Mouse (Mus musculus) limb, embryonic 11.5 days (tissue): ENCODE results near the gene Bcar3. TPM values are rescaled to one million over a fixed set of nuclear protein-coding genes. Genes with fewer than 3 reads are reported as not detected.
A peak's percentile ranks its signal among the peaks of the same experiment; 100 is the strongest.
"Not testable (repeated sequence)": the region's sequence is repeated elsewhere in the genome, so short reads cannot be mapped to it uniquely, and the experiment has no call there.

Experiments
- ATAC-seq: fragments of 200-750 bp; cut with Nextera tagmentation; 2 replicates; pipeline ENCODE4 v1.8.0; 2017; ENCODE audit warnings: low read depth; ENCODE audit not compliant: insufficient number of reproducible peaks, low FRiP score, low TSS enrichment
- DNase-seq: peaks from one replicate; pipeline ENCODE4 v3.0.0-alpha.2; 2015; ENCODE audit warnings: low spot score
- H3K27ac ChIP-seq: fragments of 300-500 bp; sonication (generic); replicated peaks from 2 replicates; pipeline ENCODE4 v1.5.1; 2014; ENCODE audit warnings: low read depth, mild to moderate bottlenecking, low read length
- H3K27me3 ChIP-seq: fragments of 300-500 bp; sonication (generic); 2 replicates; pipeline ENCODE4 v1.6.1; 2014; ENCODE audit warnings: mild to moderate bottlenecking, low read length, mixed read lengths; ENCODE audit not compliant: control insufficient read depth, insufficient read depth
- H3K36me3 ChIP-seq: fragments of 300-500 bp; sonication (generic); 2 replicates; pipeline ENCODE4 v1.6.1; 2014; ENCODE audit warnings: mild to moderate bottlenecking, low read length, moderate library complexity, mixed read lengths; ENCODE audit not compliant: control insufficient read depth, insufficient read depth
- H3K4me1 ChIP-seq: fragments of 300-500 bp; sonication (generic); 2 replicates; pipeline ENCODE4 v1.6.1; 2014; ENCODE audit warnings: low read length, mixed read lengths; ENCODE audit not compliant: control insufficient read depth, insufficient read depth
- H3K4me2 ChIP-seq: fragments of 300-500 bp; sonication (generic); 2 replicates; pipeline ENCODE4 v1.6.1; 2014; ENCODE audit warnings: low read depth, mild to moderate bottlenecking, moderate library complexity; ENCODE audit not compliant: severe bottlenecking
- H3K4me3 ChIP-seq: fragments of 300-500 bp; sonication (generic); 2 replicates; pipeline ENCODE4 v1.5.1; 2014; ENCODE audit warnings: low read depth, low read length
- H3K9ac ChIP-seq: fragments of 300-500 bp; sonication (generic); 2 replicates; pipeline ENCODE4 v1.6.1; 2014; ENCODE audit warnings: mild to moderate bottlenecking, low read length
- H3K9me3 ChIP-seq: fragments of 300-500 bp; sonication (generic); 2 replicates; pipeline ENCODE4 v1.6.1; 2016; ENCODE audit warnings: low read length; ENCODE audit not compliant: control insufficient read depth
- WGBS: fragments of 180-500 bp; shearing (Covaris S2); extraction: QIAGEN DNeasy Blood & Tissue Kit; methylation state at CpG from one replicate; pipeline ENCODE4 v1.1.7; 2014; 5-methylcytosine and 5-hydroxymethylcytosine counted together
- polyA plus RNA-seq: library from polyadenylated mRNA; unstranded; fragments of >200 nt; fragmentation: Nextera tagmentation; extraction: Ambion mirVana; gene quantifications from 2 replicates; pipeline ENCODE4 v1.2.1, GENCODE M21; 2014

Bcar3 gene
- polyA plus RNA-seq, 1 experiment from 2014 or later: 3.8 TPM

DNA sequence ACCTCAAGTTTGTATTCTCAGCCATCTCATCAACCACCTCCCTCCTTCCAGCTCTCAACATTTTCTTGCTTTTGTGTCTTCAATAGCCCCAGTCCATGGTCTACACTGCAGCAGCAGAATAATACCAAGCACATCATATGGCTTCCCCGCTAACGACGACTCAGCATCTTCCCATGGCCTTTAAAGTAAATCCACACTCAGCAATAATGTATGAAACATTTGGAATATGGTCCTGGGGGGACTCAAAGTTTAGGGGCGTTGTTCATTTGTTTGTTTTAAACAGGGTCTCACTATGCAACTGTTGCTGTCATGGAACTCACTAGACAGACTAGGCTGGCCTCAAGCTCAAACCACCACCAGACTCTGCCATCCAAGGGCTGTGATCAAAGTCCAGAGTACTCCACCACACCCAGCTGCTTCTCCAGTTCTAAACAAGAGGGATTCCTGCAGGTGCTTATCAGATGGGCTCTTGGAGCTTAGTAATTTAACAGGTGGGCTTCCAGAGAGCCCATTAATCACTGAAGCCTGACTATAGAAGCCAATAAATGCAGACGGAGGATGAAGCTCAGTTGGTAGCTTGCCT, 5.2 kb upstream of the Bcar3 start:
- whole genome bisulfite sequencing: 87% methylated on average over 5 of the region's 5 CpGs
- Histone ChIP-seq H3K27me3 (no peaks in the 10 kb centered on the region), H3K4me2 (no peak overlapping the region), H3K36me3 (peaks cover 3% of the 10 kb centered on the region; the same call in 1 of the 2 replicates), H3K27ac (no peak overlapping the region), H3K9ac (no peak overlapping the region), H3K4me3 (no peak overlapping the region), H3K4me1 (peaks cover 5% of the 10 kb centered on the region; the same call in 1 of the 2 replicates), H3K9me3 (no peaks in the 10 kb centered on the region)
- no peak for ATAC-seq
- no peak for DNase-seq

DNA sequence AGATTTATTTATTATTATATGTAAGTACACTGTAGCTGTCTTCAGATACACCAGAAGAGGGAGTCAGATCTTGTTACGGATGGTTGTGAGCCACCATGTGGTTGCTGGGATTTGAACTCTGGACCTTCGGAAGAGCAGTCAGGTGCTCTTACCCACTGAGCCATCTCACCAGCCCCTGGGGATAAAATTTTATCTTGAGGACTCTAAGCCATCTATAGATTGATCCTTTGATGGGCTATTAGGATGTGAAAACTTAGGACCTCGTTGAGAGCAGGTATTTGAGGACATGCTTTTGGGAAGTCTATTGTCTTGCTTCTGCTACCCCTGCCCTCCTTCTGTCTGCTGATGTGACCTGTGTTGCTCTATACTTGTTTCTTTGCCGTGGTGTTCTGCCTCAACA, 4.6 kb upstream of the Bcar3 start:
- 68% methylated on average over 3 of the region's 4 CpGs for WGBS
- not testable (repeated sequence) for ATAC-seq, H3K27me3 ChIP-seq, H3K4me1 ChIP-seq, DNase-seq, H3K9me3 ChIP-seq, H3K4me3 ChIP-seq, H3K4me2 ChIP-seq, H3K9ac ChIP-seq, H3K36me3 ChIP-seq, H3K27ac ChIP-seq

DNA sequence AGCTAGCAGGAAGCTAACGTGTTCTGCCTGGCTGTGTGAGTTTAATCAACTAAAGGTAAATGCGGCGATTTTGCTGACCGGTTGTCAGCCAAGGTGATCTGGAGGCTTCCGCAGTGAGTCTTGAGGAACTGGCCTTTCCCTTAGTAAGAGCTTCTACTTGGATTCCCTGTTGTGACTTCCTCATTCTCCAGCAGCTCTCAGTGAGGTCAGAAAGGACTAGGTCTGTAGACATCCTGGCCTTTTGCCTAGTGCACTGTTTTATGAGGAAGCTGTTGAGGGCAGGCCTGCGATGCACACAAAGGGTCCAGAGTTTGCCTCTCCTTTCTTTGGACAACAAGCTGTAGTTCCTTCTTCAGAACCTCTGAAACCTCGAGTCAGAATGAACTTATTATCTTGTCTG, 3.2 kb upstream of the Bcar3 start:
- DNase-seq: no peak
- 86% methylated on average over 7 of the region's 7 CpGs for WGBS
- Histone ChIP-seq H3K9me3 (no peaks in the 10 kb centered on the region), H3K27ac (no peak overlapping the region), H3K27me3 (no peaks in the 10 kb centered on the region), H3K36me3 (no peaks in the 10 kb centered on the region), H3K4me1 (peaks cover 14% of the 10 kb centered on the region), H3K9ac (no peak overlapping the region), H3K4me3 (no peak overlapping the region), H3K4me2 (no peak overlapping the region)
- ATAC-seq: no peak

DNA sequence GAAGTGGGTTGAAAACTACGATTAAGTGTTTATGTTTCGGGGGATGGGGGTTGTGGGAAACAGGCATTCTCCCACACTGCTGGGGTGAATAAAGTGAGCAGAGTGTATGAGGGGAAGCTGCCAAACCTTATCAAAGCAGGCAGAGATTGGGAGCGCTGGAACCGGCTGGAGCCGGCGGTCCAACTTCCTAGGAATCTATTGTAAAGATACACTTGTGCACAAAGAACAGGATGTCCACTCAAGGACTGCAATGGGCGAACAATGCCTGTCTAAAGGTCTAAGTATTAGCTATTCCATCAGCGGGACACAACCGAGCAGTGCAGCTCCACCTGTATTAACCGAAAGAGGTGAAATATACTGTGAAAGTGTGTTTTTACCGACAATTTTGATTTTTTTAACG, 2.1 kb upstream of the Bcar3 start:
- 65% methylated on average over 12 of the region's 12 CpGs for WGBS
- Histone ChIP-seq H3K36me3 (no peaks in the 10 kb centered on the region), H3K4me1 (peaks cover 14% of the 10 kb centered on the region), H3K9me3 (no peaks in the 10 kb centered on the region), H3K27me3 (no peaks in the 10 kb centered on the region), H3K9ac (no peak overlapping the region), H3K4me3 (no peak overlapping the region), H3K27ac (no peak overlapping the region), H3K4me2 (peak overlapping the region; percentile 67; the same call in 1 of the 2 replicates)
- DNase-seq (no peak), ATAC-seq (no peak)

DNA sequence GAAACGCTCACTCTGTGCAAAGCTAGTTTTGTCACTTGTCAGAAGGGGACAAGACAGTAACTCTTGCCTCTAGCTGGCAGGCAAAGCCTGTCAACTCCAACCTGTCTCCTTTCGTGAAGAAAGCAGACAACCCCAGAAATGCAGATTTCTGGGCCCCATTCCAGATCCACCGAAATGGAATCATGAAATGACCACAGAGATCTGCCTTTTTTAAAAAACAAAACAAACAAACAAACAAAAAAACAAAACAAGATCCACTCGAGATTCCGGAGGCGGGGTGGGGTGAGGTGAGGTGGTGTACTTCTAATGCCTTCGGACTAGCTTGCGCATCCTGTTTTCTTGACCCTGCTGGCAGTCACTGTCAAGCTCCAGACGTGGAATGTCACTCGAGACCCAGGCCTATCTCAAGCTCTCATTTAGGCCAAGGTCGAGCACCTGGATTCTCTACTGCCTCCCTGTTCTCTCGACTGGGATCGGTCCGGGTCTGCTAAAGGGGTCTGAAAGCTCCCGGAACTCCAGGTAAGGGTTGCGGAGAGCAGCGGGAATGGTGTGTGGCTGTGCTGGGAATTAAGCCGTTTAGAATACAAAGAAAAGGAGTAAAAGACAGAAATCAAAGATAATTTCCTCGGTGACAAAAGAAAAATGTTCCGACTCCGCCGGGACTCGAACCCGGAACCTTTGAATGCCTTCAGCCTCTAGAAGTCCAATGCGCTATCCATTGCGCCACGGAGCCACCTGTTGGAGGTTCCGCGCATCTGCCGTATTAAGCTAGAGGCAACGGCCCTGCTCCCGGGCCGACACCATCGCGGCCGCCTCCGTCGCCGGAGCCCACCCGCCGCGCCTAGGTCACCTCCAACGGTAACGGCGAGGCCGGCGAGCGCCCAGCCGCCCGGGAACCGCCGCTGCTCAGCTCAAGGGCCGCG, 1.4 kb upstream of the Bcar3 start:
- 9% methylated on average over 43 of the region's 54 CpGs for WGBS
- Histone ChIP-seq H3K27ac (peak overlapping the region; percentile 98), H3K4me2 (peak overlapping the region; percentile 67), H3K36me3 (no peaks in the 10 kb centered on the region), H3K9me3 (no peaks in the 10 kb centered on the region), H3K9ac (peak overlapping the region; percentile 91), H3K4me1 (peaks cover 14% of the 10 kb centered on the region), H3K27me3 (no peaks in the 10 kb centered on the region), H3K4me3 (peak overlapping the region; percentile 81)
- ATAC-seq (peak; percentile 57), DNase-seq (peak; percentile 98)

DNA sequence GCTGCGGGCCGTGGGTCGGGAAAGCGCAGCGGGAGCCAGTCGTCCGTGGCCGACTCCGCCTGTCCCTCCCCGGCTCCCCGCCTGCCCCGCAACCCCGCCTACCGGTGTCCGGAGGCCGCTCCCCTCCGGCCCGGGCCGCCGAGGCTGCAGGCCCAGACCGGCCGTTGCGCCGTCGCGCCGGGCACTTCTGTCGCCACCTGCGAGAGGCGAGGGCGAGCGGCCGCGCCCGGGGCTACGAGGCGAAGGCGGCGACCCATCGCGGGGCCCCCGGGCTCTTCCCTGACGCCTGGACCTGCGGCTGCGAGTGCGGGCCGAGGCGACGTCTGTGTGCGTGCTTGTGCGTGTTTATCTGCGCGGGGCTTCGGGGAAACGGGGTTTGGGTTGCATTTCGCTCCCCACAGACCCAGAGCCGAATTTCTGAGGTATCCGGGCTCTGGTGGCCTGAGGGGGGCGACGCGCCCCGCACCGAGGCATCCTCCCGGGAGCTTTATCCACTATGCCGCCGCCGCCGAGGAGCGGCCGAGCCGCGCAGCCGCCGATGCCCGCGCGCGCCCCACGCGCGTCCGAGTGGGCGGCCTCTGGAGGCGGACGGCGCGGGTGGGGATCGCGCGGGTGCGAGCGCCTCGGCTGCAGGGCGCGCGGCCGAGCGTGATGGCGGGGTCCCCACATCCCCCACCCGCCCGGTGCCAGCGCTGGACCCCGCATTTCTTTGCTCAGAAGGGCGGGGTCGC, 548 bp upstream of the Bcar3 start:
- Histone ChIP-seq H3K4me2 (peak overlapping the region; percentile 67), H3K9ac (peak overlapping the region; percentile 91), H3K27ac (peak overlapping the region; percentile 98), H3K4me3 (peak overlapping the region; percentile 81), H3K9me3 (no peaks in the 10 kb centered on the region), H3K4me1 (peaks cover 14% of the 10 kb centered on the region), H3K27me3 (no peaks in the 10 kb centered on the region), H3K36me3 (no peaks in the 10 kb centered on the region)
- DNase-seq (no peak), ATAC-seq (peak; percentile 75)
- WGBS: under 1% methylated on average over 99 of the region's 105 CpGs

DNA sequence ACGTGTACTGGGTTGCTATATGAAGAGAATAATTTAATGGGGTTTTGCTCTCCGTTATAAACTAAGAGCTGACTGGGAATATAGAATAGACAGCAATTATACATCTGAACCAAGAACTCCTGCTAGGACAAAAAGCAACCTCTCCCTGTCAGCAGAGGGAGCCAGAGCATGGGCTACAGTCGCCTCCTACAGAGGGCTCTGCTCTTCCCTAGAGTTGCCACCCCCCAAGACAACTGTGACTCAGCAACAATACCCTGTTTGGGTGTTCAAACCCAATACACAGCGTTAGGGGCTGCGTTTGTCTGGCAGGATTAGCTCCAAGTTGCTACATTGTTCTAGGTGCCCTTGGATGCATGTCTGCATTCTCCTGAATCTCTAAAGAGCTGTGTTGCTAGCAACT, 1.6 kb downstream of the Bcar3 start:
- Histone ChIP-seq H3K36me3 (no peaks in the 10 kb centered on the region), H3K4me3 (no peak overlapping the region), H3K9ac (no peak overlapping the region), H3K4me2 (no peak overlapping the region), H3K4me1 (peaks cover 14% of the 10 kb centered on the region), H3K27ac (peak overlapping the region; percentile 98; the same call in 1 of the 2 replicates), H3K27me3 (no peaks in the 10 kb centered on the region), H3K9me3 (no peaks in the 10 kb centered on the region)
- ATAC-seq (no peak), DNase-seq (peak; percentile 75)
- 18% methylated on average over 5 of the region's 5 CpGs for WGBS

DNA sequence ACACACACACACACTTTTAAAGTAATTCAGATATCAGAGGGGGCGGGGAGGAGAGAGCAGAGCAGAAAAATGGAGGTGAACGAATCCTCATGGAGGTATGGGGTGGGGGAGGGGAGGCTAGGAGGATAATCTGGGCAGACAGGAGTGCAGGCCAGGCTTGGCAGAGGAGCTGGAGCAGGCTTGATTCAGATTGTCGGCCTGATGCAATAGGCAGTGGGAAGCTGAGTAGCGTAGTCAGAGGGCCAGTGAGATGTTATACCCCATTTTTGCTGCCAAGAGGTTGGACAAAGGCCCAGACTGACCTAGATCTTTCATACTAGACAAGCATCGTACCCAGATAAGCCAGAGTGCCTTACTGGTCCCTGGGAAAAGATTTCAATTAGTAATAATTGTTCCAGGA, 3.0 kb downstream of the Bcar3 start:
- WGBS: 71% methylated on average over 5 of the region's 5 CpGs
- Histone ChIP-seq H3K27ac (no peak overlapping the region), H3K36me3 (no peaks in the 10 kb centered on the region), H3K9me3 (no peaks in the 10 kb centered on the region), H3K4me2 (no peak overlapping the region), H3K4me3 (no peak overlapping the region), H3K4me1 (peaks cover 14% of the 10 kb centered on the region), H3K9ac (no peak overlapping the region), H3K27me3 (no peaks in the 10 kb centered on the region)
- DNase-seq: no peak
- ATAC-seq: no peak
